Mouse (Mus musculus): Measurements from ENCODE around the gene Lrp11. TPM values are rescaled to one million over a fixed set of nuclear protein-coding genes. Genes with fewer than 3 reads are reported as not detected.

The Lrp11 gene
- polyA plus RNA-seq, 1 experiment from 2014 or later, result 6.1 TPM

DNA sequence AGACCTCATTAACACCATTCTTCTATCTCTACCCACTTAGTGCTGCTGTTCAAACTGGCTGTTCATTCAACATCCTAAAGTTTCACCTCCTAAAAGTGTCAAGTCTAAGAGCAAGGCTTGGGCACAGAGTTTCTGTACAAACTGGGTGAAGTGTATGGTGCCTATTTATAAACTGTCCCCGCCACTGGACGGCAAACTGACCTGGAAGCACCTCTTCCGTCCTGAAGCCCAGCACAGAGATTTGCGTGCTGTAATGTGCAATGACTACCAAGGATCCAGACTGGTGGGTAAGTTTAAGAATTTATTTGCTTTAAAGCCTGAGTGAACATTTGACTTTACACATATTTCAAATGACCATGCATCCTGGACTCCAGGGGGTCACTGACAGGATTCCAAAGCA, 39.5 kb downstream of the Lrp11 start:
- H3K9me3 ChIP-seq (replicated peaks; ENCODE audit: control insufficient read depth, low read length), result no peaks in the 10 kb centered on the region
- no peaks in the 10 kb centered on the region for H3K36me3 ChIP-seq (replicated peaks; ENCODE audit: control insufficient read depth, insufficient read depth, low read depth, low read length)
- DNase-seq (ENCODE audit: low spot score) (no peak), ATAC-seq (replicated peaks; ENCODE audit: insufficient number of reproducible peaks, low FRiP score, low TSS enrichment, low read depth) (no peak)
- no peak overlapping the region for H3K4me2 ChIP-seq (ENCODE audit: low read depth, low read length)
- no peaks in the 10 kb centered on the region for H3K27me3 ChIP-seq (ENCODE audit: control insufficient read depth, insufficient read depth, low read length)
- 93% methylated on average over 4 of the region's 4 CpGs for WGBS
- H3K4me1 ChIP-seq (ENCODE audit: control insufficient read depth, insufficient read depth, low read length), result no peaks in the 10 kb centered on the region
- H3K27ac ChIP-seq (replicated peaks; ENCODE audit: low read depth, low read length), result no peak overlapping the region
- H3K9ac ChIP-seq (replicated peaks; ENCODE audit: low read length), result no peak overlapping the region
- H3K4me3 ChIP-seq (ENCODE audit: low read depth, low read length), result no peak overlapping the region

DNA sequence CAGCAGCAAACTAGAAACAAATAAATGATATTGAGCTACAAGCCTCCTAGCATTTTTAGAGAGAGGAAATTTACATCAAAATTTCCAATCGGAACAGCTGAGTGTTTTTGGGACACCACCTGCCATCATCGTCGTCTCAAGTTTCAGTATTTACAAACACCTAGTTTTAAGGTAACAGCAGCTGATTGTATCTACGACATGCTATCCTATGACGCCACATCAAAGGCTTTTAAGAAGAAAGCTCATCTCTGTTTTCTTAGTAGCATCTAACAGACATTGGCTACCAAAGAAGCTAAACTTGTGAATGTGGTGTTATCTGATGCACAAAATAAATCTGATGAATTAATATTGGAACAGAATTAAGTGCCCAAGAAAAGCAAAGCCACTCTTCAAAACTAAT, 40.7 kb downstream of the Lrp11 start:
- no peak overlapping the region for H3K4me2 ChIP-seq (ENCODE audit: low read depth, low read length)
- H3K27me3 ChIP-seq (ENCODE audit: control insufficient read depth, insufficient read depth, low read length), result no peaks in the 10 kb centered on the region
- H3K9me3 ChIP-seq (replicated peaks; ENCODE audit: control insufficient read depth, low read length), result no peaks in the 10 kb centered on the region
- WGBS, result 89% methylated on average over 5 of the region's 5 CpGs
- H3K27ac ChIP-seq (replicated peaks; ENCODE audit: low read depth, low read length), result no peak overlapping the region
- ATAC-seq (replicated peaks; ENCODE audit: insufficient number of reproducible peaks, low FRiP score, low TSS enrichment, low read depth) (no peak), DNase-seq (ENCODE audit: low spot score) (no peak)
- H3K36me3 ChIP-seq (replicated peaks; ENCODE audit: control insufficient read depth, insufficient read depth, low read depth, low read length), result no peaks in the 10 kb centered on the region
- no peak overlapping the region for H3K9ac ChIP-seq (replicated peaks; ENCODE audit: low read length)
- no peaks in the 10 kb centered on the region for H3K4me1 ChIP-seq (ENCODE audit: control insufficient read depth, insufficient read depth, low read length)
- no peak overlapping the region for H3K4me3 ChIP-seq (ENCODE audit: low read depth, low read length)

GRCm38 (mm10) chr10:7630951-7631720, 41.5 kb downstream of the Lrp11 start:
- Histone ChIP-seq H3K27ac (replicated peaks; ENCODE audit: low read depth, low read length) (no peak overlapping the region), H3K4me3 (ENCODE audit: low read depth, low read length) (no peak overlapping the region), H3K4me1 (ENCODE audit: control insufficient read depth, insufficient read depth, low read length) (no peaks in the 10 kb centered on the region), H3K4me2 (ENCODE audit: low read depth, low read length) (no peak overlapping the region), H3K36me3 (replicated peaks; ENCODE audit: control insufficient read depth, insufficient read depth, low read depth, low read length) (no peaks in the 10 kb centered on the region), H3K9ac (replicated peaks; ENCODE audit: low read length) (no peak overlapping the region), H3K27me3 (ENCODE audit: control insufficient read depth, insufficient read depth, low read length) (no peaks in the 10 kb centered on the region), H3K9me3 (replicated peaks; ENCODE audit: control insufficient read depth, low read length) (no peaks in the 10 kb centered on the region)
- DNase-seq (ENCODE audit: low spot score), result no peak
- 83% methylated on average over 16 of the region's 16 CpGs for WGBS
- ATAC-seq (replicated peaks; ENCODE audit: insufficient number of reproducible peaks, low FRiP score, low TSS enrichment, low read depth), result no peak

- Histone ChIP-seq H3K9ac (replicated peaks; ENCODE audit: low read length) (no peak overlapping the region), H3K36me3 (replicated peaks; ENCODE audit: control insufficient read depth, insufficient read depth, low read depth, low read length) (peaks cover 7% of the 10 kb centered on the region), H3K4me1 (ENCODE audit: control insufficient read depth, insufficient read depth, low read length) (no peaks in the 10 kb centered on the region), H3K4me2 (ENCODE audit: low read depth, low read length) (no peak overlapping the region), H3K27ac (replicated peaks; ENCODE audit: low read depth, low read length) (no peak overlapping the region), H3K27me3 (ENCODE audit: control insufficient read depth, insufficient read depth, low read length) (no peaks in the 10 kb centered on the region), H3K4me3 (ENCODE audit: low read depth, low read length) (no peak overlapping the region), H3K9me3 (replicated peaks; ENCODE audit: control insufficient read depth, low read length) (no peaks in the 10 kb centered on the region)
- WGBS, result 97% methylated on average over 12 of the region's 12 CpGs
- no peak for DNase-seq (ENCODE audit: low spot score)
- no peak for ATAC-seq (replicated peaks; ENCODE audit: insufficient number of reproducible peaks, low FRiP score, low TSS enrichment, low read depth)
Measured at GRCm38 (mm10) chr10:7640366-7640765, 50.8 kb downstream of the Lrp11 start.

GRCm38 (mm10) chr10:7645911-7646310, 56.3 kb downstream of the Lrp11 start:
- Histone ChIP-seq H3K27ac (replicated peaks; ENCODE audit: low read depth, low read length) (no peak overlapping the region), H3K4me3 (ENCODE audit: low read depth, low read length) (no peak overlapping the region), H3K4me2 (ENCODE audit: low read depth, low read length) (no peak overlapping the region), H3K9ac (replicated peaks; ENCODE audit: low read length) (no peak overlapping the region), H3K9me3 (replicated peaks; ENCODE audit: control insufficient read depth, low read length) (no peaks in the 10 kb centered on the region), H3K4me1 (ENCODE audit: control insufficient read depth, insufficient read depth, low read length) (no peaks in the 10 kb centered on the region), H3K27me3 (ENCODE audit: control insufficient read depth, insufficient read depth, low read length) (no peaks in the 10 kb centered on the region), H3K36me3 (replicated peaks; ENCODE audit: control insufficient read depth, insufficient read depth, low read depth, low read length) (peaks cover 4% of the 10 kb centered on the region; the same call in 1 of the 2 replicates)
- DNase-seq (ENCODE audit: low spot score) (no peak), ATAC-seq (replicated peaks; ENCODE audit: insufficient number of reproducible peaks, low FRiP score, low TSS enrichment, low read depth) (no peak)
- WGBS, result 87% methylated on average over 2 of the region's 2 CpGs

DNA sequence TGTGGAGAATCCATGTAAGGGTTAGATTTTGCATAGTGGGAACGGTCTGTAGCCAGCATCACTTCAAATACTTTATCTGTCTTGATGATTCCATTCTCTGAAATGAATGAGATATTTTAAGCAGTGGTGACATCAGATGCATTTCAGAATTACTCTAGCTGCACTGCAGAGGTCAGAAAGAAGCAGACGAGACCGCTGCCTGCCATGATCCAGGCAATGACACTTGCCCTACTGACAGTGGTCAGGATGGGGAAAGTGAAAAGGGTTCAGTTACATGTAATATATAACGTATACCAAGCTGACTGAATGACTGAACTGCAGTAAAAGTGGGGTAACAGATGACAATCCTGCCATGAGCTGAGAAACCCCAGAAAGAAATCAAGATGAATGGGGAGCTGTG, 59.5 kb downstream of the Lrp11 start:
- Histone ChIP-seq H3K9me3 (replicated peaks; ENCODE audit: control insufficient read depth, low read length) (no peaks in the 10 kb centered on the region), H3K27ac (replicated peaks; ENCODE audit: low read depth, low read length) (no peak overlapping the region), H3K4me3 (ENCODE audit: low read depth, low read length) (no peak overlapping the region), H3K4me1 (ENCODE audit: control insufficient read depth, insufficient read depth, low read length) (no peaks in the 10 kb centered on the region), H3K9ac (replicated peaks; ENCODE audit: low read length) (no peak overlapping the region), H3K36me3 (replicated peaks; ENCODE audit: control insufficient read depth, insufficient read depth, low read depth, low read length) (peaks cover 4% of the 10 kb centered on the region; the same call in 1 of the 2 replicates), H3K4me2 (ENCODE audit: low read depth, low read length) (no peak overlapping the region), H3K27me3 (ENCODE audit: control insufficient read depth, insufficient read depth, low read length) (no peaks in the 10 kb centered on the region)
- ATAC-seq (replicated peaks; ENCODE audit: insufficient number of reproducible peaks, low FRiP score, low TSS enrichment, low read depth), result no peak
- no peak for DNase-seq (ENCODE audit: low spot score)
- 90% methylated on average over 4 of the region's 4 CpGs for WGBS

DNA sequence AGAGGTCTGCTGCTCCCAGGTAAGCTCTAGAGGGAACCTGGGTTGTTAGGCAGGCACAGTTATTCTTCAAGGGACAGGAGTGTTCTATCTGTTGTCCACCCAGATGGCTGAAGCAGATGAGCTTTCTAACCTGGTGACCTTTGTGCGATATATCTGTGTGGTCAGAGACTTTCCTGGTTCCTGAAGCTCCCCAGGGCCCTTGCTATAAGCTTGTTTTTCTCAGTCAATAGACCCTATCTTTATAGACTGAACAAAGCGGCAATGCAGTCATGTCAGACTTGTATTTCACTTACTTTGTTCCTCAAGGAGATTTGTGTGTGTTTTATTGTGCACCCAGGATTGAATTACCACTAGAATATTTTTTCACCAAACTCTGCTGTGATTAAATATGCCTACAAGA, 61.5 kb downstream of the Lrp11 start:
- H3K4me2 ChIP-seq (ENCODE audit: low read depth, low read length), result no peak overlapping the region
- WGBS, result 83% methylated on average over 2 of the region's 2 CpGs
- no peak overlapping the region for H3K4me3 ChIP-seq (ENCODE audit: low read depth, low read length)
- H3K9ac ChIP-seq (replicated peaks; ENCODE audit: low read length), result no peak overlapping the region
- ATAC-seq (replicated peaks; ENCODE audit: insufficient number of reproducible peaks, low FRiP score, low TSS enrichment, low read depth), result no peak
- H3K4me1 ChIP-seq (ENCODE audit: control insufficient read depth, insufficient read depth, low read length), result no peaks in the 10 kb centered on the region
- H3K27ac ChIP-seq (replicated peaks; ENCODE audit: low read depth, low read length), result no peak overlapping the region
- H3K9me3 ChIP-seq (replicated peaks; ENCODE audit: control insufficient read depth, low read length), result no peaks in the 10 kb centered on the region
- DNase-seq (ENCODE audit: low spot score), result no peak
- peaks cover 4% of the 10 kb centered on the region; the same call in 1 of the 2 replicates for H3K36me3 ChIP-seq (replicated peaks; ENCODE audit: control insufficient read depth, insufficient read depth, low read depth, low read length)
- H3K27me3 ChIP-seq (ENCODE audit: control insufficient read depth, insufficient read depth, low read length), result no peaks in the 10 kb centered on the region

DNA sequence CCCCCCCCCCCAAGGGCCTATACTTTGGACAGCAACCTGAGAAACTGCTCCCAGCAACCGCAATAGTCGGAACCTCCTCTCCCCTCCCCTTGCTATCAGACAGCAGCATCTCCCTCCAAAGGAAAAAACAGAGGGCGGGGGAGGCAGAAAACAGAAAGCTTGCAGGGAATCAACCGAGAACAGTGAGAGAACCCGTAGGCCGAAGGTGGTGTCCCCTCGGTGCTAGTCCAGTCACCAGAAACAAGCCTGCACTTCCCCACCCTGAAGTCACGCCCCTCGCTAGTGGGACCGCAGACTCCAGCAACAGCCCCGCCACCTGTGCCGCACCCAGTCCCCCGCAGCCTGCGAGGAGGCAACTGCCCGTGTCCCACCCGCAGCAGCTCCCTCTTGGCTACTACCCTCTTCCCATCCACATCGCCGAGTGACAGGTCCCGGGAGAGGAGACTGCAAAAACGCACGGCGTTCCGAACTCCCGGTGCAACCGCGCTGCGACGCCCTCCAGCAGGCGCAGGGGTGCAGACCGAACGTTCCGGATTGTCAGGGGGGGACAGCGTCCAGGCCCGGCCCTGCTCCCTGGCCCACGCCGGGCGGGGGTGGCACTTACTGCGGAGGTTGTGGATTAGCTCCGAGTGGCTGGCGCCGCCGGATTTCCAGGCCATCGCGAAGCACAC, 73.0 kb downstream of the Lrp11 start:
- peak overlapping the region; percentile 63 for H3K27ac ChIP-seq (replicated peaks; ENCODE audit: low read depth, low read length)
- 1% methylated on average over 36 of the region's 44 CpGs for WGBS
- no peaks in the 10 kb centered on the region for H3K36me3 ChIP-seq (replicated peaks; ENCODE audit: control insufficient read depth, insufficient read depth, low read depth, low read length)
- peak; percentile 76; the same call in 1 of the 2 replicates for ATAC-seq (replicated peaks; ENCODE audit: insufficient number of reproducible peaks, low FRiP score, low TSS enrichment, low read depth)
- peak overlapping the region; percentile 82 for H3K4me3 ChIP-seq (ENCODE audit: low read depth, low read length)
- peak; percentile 66 for DNase-seq (ENCODE audit: low spot score)
- H3K9ac ChIP-seq (replicated peaks; ENCODE audit: low read length), result peak overlapping the region; percentile 89
- H3K4me2 ChIP-seq (ENCODE audit: low read depth, low read length), result peak overlapping the region; percentile 80
- no peaks in the 10 kb centered on the region for H3K9me3 ChIP-seq (replicated peaks; ENCODE audit: control insufficient read depth, low read length)
- no peaks in the 10 kb centered on the region for H3K27me3 ChIP-seq (ENCODE audit: control insufficient read depth, insufficient read depth, low read length)
- H3K4me1 ChIP-seq (ENCODE audit: control insufficient read depth, insufficient read depth, low read length), result no peaks in the 10 kb centered on the region

Measured in embryonic facial prominence, embryonic 11.5 days (tissue).